Mouse (Mus musculus): ENCODE measurements around the gene Itprid2. TPM values are rescaled to one million over a fixed set of nuclear protein-coding genes. Genes with fewer than 3 reads are reported as not detected.

Gene Itprid2
- polyA plus RNA-seq, 1 experiment from 2014 or later = 19.7 TPM

DNA sequence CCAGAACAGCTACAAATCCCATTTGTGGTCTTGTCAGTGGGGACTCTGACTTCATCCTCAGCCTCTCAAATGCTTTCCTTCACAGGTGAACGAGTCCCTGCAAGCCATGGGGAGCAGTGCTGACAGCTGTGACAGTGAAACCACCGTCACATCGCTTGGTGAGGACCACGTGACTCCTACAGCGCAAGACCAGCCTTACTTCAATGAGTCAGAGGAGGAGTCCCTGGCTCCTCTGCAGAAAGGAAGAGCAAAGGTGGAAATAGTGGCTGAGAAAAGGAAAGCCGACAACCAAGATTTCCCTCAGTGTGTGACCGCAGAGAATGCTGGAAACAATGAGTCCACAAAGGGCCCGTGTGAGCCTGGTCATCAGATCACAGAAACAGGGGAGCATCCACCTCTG is 21.9 kb downstream of the Itprid2 start:
- Histone ChIP-seq H3K36me3 (ENCODE audit: control insufficient read depth, insufficient read depth, low read length) (peaks cover 24% of the 10 kb centered on the region), H3K4me2 (ENCODE audit: low read depth, low read length) (no peak overlapping the region), H3K27ac (ENCODE audit: low read length) (no peak overlapping the region), H3K9ac (ENCODE audit: low read length) (no peak overlapping the region), H3K9me3 (replicated peaks; ENCODE audit: control insufficient read depth, low read length) (no peaks in the 10 kb centered on the region), H3K27me3 (ENCODE audit: control insufficient read depth, insufficient read depth, low read length) (no peaks in the 10 kb centered on the region), H3K4me1 (ENCODE audit: control insufficient read depth, insufficient read depth, low read length) (0 out of 2 replicates have a peak, but pooled peaks cover 3% of the 10 kb centered on the region), H3K4me3 (replicated peaks; ENCODE audit: low read length) (no peak overlapping the region)
- no peak for ATAC-seq (ENCODE audit: insufficient read depth, low FRiP score)
- WGBS = 90% methylated on average over 8 of the region's 8 CpGs

DNA sequence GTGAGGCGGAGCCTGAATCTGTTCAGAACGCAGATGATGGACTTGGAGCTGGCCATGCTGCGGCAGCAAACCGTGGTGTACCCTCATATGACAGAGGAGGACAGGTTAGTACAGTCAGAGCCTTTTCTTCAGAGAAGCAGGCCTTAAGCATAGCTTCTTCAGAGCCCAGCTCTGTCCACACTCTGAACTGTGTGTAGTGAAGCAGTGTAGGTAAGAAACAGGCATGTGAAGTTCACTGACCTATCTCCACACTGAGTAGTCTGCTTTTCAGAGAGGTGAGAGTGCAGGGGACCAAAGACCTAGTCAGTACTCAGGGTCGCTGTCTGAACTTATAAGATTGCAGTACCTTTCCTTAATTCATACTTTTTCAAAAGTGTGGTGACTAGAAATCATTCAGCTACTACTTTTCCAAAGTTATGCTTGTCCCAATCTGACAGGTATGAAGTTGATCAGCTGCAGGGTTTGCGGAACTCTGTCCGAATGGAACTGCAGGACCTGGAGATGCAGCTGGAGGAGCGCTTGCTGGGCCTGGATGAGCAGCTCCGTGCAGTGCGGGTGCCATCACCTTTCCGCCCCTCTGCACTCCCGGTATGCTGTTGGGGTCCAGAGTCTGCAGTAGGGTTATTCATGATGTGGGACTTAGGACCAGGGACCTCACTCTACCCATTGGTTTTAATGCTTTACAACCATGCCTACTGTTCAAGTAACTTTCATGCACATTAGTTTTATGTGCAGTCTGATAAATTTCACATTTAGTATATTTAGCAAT is 25.4 kb downstream of the Itprid2 start:
- no peaks in the 10 kb centered on the region for H3K9me3 ChIP-seq (replicated peaks; ENCODE audit: control insufficient read depth, low read length)
- no peak overlapping the region for H3K4me3 ChIP-seq (replicated peaks; ENCODE audit: low read length)
- H3K36me3 ChIP-seq (ENCODE audit: control insufficient read depth, insufficient read depth, low read length) = peaks cover 24% of the 10 kb centered on the region
- ATAC-seq (ENCODE audit: insufficient read depth, low FRiP score) = no peak
- no peaks in the 10 kb centered on the region for H3K27me3 ChIP-seq (ENCODE audit: control insufficient read depth, insufficient read depth, low read length)
- H3K27ac ChIP-seq (ENCODE audit: low read length) = no peak overlapping the region
- 92% methylated on average over 12 of the region's 12 CpGs for WGBS
- no peak overlapping the region for H3K9ac ChIP-seq (ENCODE audit: low read length)
- H3K4me2 ChIP-seq (ENCODE audit: low read depth, low read length) = no peak overlapping the region
- no peaks in the 10 kb centered on the region for H3K4me1 ChIP-seq (ENCODE audit: control insufficient read depth, insufficient read depth, low read length)

GRCm38 (mm10) chr2:79661486-79662104 is 26.4 kb downstream of the Itprid2 start:
- no peak overlapping the region for H3K4me3 ChIP-seq (replicated peaks; ENCODE audit: low read length)
- no peak overlapping the region for H3K9ac ChIP-seq (ENCODE audit: low read length)
- 66% methylated on average over 7 of the region's 7 CpGs for WGBS
- no peaks in the 10 kb centered on the region for H3K9me3 ChIP-seq (replicated peaks; ENCODE audit: control insufficient read depth, low read length)
- H3K4me2 ChIP-seq (ENCODE audit: low read depth, low read length) = no peak overlapping the region
- no peak for ATAC-seq (ENCODE audit: insufficient read depth, low FRiP score)
- H3K27me3 ChIP-seq (ENCODE audit: control insufficient read depth, insufficient read depth, low read length) = no peaks in the 10 kb centered on the region
- no peak overlapping the region for H3K27ac ChIP-seq (ENCODE audit: low read length)
- H3K36me3 ChIP-seq (ENCODE audit: control insufficient read depth, insufficient read depth, low read length) = peaks cover 24% of the 10 kb centered on the region
- H3K4me1 ChIP-seq (ENCODE audit: control insufficient read depth, insufficient read depth, low read length) = no peaks in the 10 kb centered on the region

GRCm38 (mm10) chr2:79664532-79665286 is 29.6 kb downstream of the Itprid2 start:
- 67% methylated on average over 3 of the region's 3 CpGs for WGBS
- no peak overlapping the region for H3K4me3 ChIP-seq (replicated peaks; ENCODE audit: low read length)
- H3K9me3 ChIP-seq (replicated peaks; ENCODE audit: control insufficient read depth, low read length) = no peaks in the 10 kb centered on the region
- peaks cover 3% of the 10 kb centered on the region; the same call in 1 of the 2 replicates for H3K4me1 ChIP-seq (ENCODE audit: control insufficient read depth, insufficient read depth, low read length)
- H3K4me2 ChIP-seq (ENCODE audit: low read depth, low read length) = no peak overlapping the region
- no peak for ATAC-seq (ENCODE audit: insufficient read depth, low FRiP score)
- H3K27me3 ChIP-seq (ENCODE audit: control insufficient read depth, insufficient read depth, low read length) = no peaks in the 10 kb centered on the region
- H3K9ac ChIP-seq (ENCODE audit: low read length) = no peak overlapping the region
- peak overlapping the region; percentile 44; the same call in 1 of the 2 replicates for H3K27ac ChIP-seq (ENCODE audit: low read length)
- peaks cover 6% of the 10 kb centered on the region for H3K36me3 ChIP-seq (ENCODE audit: control insufficient read depth, insufficient read depth, low read length)

- Histone ChIP-seq H3K4me3 (replicated peaks; ENCODE audit: low read length) (no peak overlapping the region), H3K27ac (ENCODE audit: low read length) (peak overlapping the region; percentile 44), H3K9me3 (replicated peaks; ENCODE audit: control insufficient read depth, low read length) (no peaks in the 10 kb centered on the region), H3K4me1 (ENCODE audit: control insufficient read depth, insufficient read depth, low read length) (peaks cover 3% of the 10 kb centered on the region; the same call in 1 of the 2 replicates), H3K4me2 (ENCODE audit: low read depth, low read length) (no peak overlapping the region), H3K9ac (ENCODE audit: low read length) (no peak overlapping the region), H3K27me3 (ENCODE audit: control insufficient read depth, insufficient read depth, low read length) (no peaks in the 10 kb centered on the region), H3K36me3 (ENCODE audit: control insufficient read depth, insufficient read depth, low read length) (peaks cover 4% of the 10 kb centered on the region)
- no peak for ATAC-seq (ENCODE audit: insufficient read depth, low FRiP score)
- 41% methylated on average over 3 of the region's 3 CpGs for WGBS
Measured at GRCm38 (mm10) chr2:79665492-79665891, 30.3 kb downstream of the Itprid2 start.

- ATAC-seq (ENCODE audit: insufficient read depth, low FRiP score) = no peak
- H3K36me3 ChIP-seq (ENCODE audit: control insufficient read depth, insufficient read depth, low read length) = peaks cover 13% of the 10 kb centered on the region; the same call in 1 of the 2 replicates
- H3K9me3 ChIP-seq (replicated peaks; ENCODE audit: control insufficient read depth, low read length) = no peaks in the 10 kb centered on the region
- H3K27me3 ChIP-seq (ENCODE audit: control insufficient read depth, insufficient read depth, low read length) = no peaks in the 10 kb centered on the region
- H3K4me3 ChIP-seq (replicated peaks; ENCODE audit: low read length) = no peak overlapping the region
- H3K4me1 ChIP-seq (ENCODE audit: control insufficient read depth, insufficient read depth, low read length) = no peaks in the 10 kb centered on the region
- WGBS = 90% methylated on average over 3 of the region's 3 CpGs
- H3K9ac ChIP-seq (ENCODE audit: low read length) = no peak overlapping the region
- H3K4me2 ChIP-seq (ENCODE audit: low read depth, low read length) = no peak overlapping the region
- no peak overlapping the region for H3K27ac ChIP-seq (ENCODE audit: low read length)
Measured at GRCm38 (mm10) chr2:79675266-79675665, 40.1 kb downstream of the Itprid2 start.

GRCm38 (mm10) chr2:79677663-79678257 is 42.6 kb downstream of the Itprid2 start:
- H3K4me2 ChIP-seq (ENCODE audit: low read depth, low read length) = no peak overlapping the region
- ATAC-seq (ENCODE audit: insufficient read depth, low FRiP score) = no peak
- H3K9ac ChIP-seq (ENCODE audit: low read length) = no peak overlapping the region
- no peaks in the 10 kb centered on the region for H3K4me1 ChIP-seq (ENCODE audit: control insufficient read depth, insufficient read depth, low read length)
- no peaks in the 10 kb centered on the region for H3K9me3 ChIP-seq (replicated peaks; ENCODE audit: control insufficient read depth, low read length)
- H3K27me3 ChIP-seq (ENCODE audit: control insufficient read depth, insufficient read depth, low read length) = no peaks in the 10 kb centered on the region
- WGBS = 34% methylated on average over 1 of the region's 1 CpGs
- H3K36me3 ChIP-seq (ENCODE audit: control insufficient read depth, insufficient read depth, low read length) = peaks cover 6% of the 10 kb centered on the region; the same call in 1 of the 2 replicates
- no peak overlapping the region for H3K4me3 ChIP-seq (replicated peaks; ENCODE audit: low read length)
- no peak overlapping the region for H3K27ac ChIP-seq (ENCODE audit: low read length)

DNA sequence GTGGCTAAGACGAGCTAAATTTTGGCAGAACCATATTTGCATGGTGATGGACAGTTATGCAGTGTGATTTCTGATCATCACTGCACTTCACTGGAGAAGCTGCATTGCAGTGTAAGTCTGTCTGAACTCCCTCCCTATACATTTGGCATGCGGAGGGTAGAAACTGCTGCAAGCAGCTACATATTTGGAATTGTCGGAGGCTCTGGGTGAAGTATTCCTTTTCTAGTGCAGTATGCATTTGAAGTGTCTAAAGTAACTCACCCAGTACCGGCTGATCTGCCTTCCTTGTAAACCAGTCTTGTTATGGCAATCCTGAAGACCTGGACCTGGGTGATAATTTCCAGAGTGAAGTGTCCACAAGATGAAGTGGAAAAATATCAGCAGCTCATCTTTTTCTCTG is 46.5 kb downstream of the Itprid2 start:
- peaks cover 4% of the 10 kb centered on the region; the same call in 1 of the 2 replicates for H3K36me3 ChIP-seq (ENCODE audit: control insufficient read depth, insufficient read depth, low read length)
- H3K4me3 ChIP-seq (replicated peaks; ENCODE audit: low read length) = no peak overlapping the region
- 53% methylated on average over 4 of the region's 4 CpGs for WGBS
- H3K4me2 ChIP-seq (ENCODE audit: low read depth, low read length) = no peak overlapping the region
- no peak overlapping the region for H3K27ac ChIP-seq (ENCODE audit: low read length)
- no peaks in the 10 kb centered on the region for H3K9me3 ChIP-seq (replicated peaks; ENCODE audit: control insufficient read depth, low read length)
- no peaks in the 10 kb centered on the region for H3K27me3 ChIP-seq (ENCODE audit: control insufficient read depth, insufficient read depth, low read length)
- ATAC-seq (ENCODE audit: insufficient read depth, low FRiP score) = no peak
- H3K4me1 ChIP-seq (ENCODE audit: control insufficient read depth, insufficient read depth, low read length) = no peaks in the 10 kb centered on the region
- H3K9ac ChIP-seq (ENCODE audit: low read length) = no peak overlapping the region
